Mouse (Mus musculus) thymus, postnatal 25 days (tissue): Measurements from ENCODE around the gene Dbil5.
"Not testable (repeated sequence)": the region's sequence is repeated elsewhere in the genome, so short reads cannot be mapped to it uniquely, and the experiment has no call there.

Experiments used
- DNase-seq: peaks from one replicate; pipeline ENCODE4 v3.0.0; 2022

Dbil5 gene

DNA sequence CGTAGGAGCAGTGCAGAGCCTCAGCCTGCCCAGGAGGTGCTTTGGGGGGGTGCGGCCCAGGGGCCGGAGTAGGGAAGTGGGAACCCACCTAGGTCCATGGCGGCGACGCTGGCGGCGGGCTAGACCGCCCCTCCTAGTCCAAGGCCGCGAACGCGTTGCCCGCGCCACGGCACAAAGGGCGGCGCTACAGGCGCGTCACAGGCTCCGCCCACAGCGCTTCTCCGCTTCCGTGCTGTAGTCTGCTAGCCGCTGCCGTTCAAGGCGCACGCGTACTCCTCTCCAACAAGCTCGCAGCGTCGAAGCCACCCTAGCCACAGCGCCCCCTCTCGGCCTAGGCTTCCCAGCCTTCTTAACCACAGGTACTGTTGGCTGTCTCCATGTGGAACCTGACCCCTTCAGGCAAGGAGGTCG, at the start of gene Dbil5, which contains the start of gene Gemin4:
Gene Dbil5, plus strand, starts transcription at position 219 of the 411 bp plus-strand sequence.
Gene Gemin4, minus strand, starts transcription at position 275 of the 411 bp plus-strand sequence.
- DNase-seq, result peak; percentile 97

DNA sequence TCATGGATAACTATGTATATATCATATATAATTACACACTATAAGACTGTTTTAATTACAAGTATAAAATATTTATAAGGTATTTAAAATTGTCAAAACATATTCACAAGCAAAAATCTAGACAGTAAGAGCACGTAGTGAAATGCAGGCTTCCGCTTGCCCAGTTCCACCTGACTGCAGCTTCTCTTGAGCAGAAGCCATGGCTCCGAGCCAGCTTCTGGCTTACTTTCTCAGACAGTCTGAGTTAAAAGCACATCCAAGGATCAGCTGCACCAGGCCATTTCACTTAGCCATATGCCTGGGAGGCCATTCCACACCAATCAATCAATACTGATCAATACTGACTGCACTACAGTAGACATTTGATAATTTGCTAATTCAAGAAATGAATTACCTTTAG, 48.4 kb upstream of the Dbil5 start:
- no peak for DNase-seq

DNA sequence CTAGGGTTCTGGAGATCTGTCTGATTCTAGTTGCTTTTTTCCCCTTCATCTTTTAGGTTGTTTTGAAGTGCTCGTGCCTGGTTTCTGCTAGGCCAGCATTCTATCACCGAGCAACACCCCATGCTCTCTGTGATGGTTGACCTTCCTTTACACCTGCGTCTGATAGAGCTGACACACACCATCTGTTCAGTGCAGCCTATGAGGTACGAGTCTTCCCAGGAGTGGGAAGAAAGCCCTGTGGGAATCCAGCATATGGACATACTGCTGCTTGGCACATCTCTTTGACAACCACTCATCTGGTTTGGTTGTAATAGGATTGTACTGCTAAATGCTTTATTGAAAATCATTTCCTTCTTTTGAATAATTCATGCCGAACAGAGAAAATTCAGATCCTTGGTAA, 47.2 kb upstream of the Dbil5 start:
- DNase-seq, result no peak

DNA sequence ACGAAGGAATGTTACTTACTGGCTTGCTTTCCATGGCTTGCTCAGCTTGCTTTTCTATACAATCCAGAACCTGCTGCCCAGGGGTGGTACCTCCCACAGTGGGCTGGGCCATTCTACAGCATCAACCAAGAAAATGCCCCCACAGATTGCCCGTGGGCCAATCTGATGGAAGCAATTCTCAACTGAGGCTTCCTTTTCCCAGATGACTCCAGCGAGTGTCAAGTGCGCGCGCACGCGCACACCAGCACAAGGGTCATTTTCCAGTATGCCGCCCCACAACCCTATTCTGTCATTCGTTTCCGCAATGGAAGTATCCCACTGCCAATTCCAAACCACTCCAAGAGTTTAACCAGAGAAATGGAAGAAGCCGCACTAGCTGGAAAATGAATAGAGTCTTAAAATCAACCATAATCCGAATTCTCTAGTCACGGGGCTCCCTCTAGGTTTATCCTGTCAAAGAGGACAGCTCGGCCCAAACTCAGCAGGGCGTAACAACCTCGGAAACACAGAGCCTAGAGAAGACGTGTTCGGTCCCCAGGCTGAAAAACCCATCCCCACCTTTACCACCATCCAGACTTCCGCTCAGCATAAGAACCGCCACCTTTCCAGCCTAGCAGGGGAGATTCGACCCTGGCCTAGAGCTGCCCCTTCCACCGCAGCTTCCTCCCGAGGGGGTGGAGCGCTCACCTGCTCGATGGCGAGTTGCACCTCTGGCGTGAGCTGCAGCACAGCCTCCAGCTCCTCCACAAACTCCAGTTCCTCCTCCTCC, 38.5 kb upstream of the Dbil5 start:
- peak; percentile 14 for DNase-seq

DNA sequence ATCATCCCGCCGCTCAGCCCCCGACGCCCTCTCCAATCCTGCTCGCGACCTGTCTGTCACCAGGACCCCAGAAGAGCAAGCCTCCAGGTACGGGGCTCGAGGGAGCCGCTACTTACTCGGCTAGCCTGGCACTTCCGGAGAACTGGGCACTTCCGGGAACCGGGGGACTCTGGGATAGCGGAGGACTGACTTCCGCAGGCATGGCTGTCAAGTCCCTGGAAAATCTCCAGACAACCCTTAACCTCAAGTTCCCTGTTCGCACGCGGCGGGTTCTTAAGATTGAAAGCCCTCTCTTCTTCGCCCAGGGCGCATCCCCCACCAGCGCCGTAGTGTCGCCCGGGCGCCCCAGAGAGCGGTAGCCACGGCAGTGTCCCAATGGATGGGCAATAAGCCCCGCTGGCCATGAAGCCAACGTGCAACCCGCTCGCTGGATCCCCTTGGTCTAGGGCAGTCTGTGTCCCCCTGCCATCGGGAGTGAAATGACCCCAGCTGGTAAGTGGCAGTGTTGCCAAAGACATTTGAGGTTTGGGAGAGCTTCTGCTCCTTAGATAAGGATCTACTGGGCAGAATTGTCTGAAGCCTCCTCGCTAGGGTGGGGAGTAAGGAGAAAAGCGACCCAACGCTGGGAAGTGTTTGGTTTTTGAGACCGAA, 37.8 kb upstream of the Dbil5 start, which contains the start of the genes Vps53 and Fam57a:
Gene Vps53, minus strand, starts transcription at position 153 of the 651 bp plus-strand sequence.
Gene Fam57a, plus strand, starts transcription at position 177 of the 651 bp plus-strand sequence.
- DNase-seq, result peak; percentile 86

DNA sequence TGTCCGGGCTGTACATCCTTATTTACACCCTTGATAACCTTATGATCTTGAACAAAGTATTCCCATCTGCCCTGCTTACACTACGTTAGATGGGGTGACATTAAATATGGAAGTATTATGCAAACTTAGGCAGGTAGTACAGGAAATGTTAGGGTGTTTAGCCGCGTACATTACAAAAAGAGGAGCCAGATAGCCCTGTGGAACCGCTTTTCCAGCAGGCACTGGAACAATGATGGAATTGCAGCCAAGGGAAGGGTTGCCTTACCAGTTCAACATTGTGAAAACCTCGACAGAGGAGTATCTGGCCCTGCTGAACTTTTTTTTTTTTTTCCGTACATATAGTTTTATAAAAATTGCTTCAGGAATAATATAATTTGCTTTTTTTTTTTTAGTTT, 37.3 kb upstream of the Dbil5 start:
- no peak for DNase-seq

DNA sequence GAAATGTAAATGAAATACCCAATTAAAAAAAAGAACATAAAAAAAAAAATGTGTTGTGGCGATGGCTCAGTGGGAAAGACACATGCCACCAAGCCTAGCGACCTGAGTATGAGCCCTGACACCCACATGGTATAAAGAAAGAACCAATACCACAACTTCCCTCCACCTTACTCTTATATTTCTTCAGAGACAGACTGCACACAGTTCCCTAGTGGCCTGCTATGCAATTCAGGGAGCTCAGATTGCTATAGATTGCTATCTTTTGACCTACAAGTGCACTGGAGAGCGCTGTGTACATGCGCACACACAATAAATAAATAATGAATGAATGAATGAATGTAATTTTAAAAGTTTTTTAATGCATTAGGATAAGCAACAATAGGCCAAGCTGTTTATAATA, 33.7 kb upstream of the Dbil5 start:
- DNase-seq, result no peak

DNA sequence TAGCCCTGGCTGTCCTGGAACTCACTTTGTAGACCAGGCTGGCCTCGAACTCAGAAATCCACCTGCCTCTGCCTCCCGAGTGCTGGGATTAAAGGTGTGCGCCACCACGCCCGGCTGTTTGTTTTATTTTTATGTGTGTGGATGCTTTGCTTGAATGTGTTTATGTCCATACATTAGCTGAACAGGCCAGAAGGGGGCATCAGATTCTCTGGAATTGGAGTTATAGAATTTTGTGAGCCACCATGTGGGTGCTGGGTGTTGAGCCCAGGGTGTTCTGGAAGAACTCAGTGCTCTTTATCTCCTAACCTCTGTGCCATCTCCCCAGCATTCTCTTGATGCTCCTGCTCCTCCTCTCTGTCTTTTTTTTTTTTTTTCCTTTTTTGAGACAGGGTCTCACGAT, 30.5 kb upstream of the Dbil5 start:
- no peak for DNase-seq

DNA sequence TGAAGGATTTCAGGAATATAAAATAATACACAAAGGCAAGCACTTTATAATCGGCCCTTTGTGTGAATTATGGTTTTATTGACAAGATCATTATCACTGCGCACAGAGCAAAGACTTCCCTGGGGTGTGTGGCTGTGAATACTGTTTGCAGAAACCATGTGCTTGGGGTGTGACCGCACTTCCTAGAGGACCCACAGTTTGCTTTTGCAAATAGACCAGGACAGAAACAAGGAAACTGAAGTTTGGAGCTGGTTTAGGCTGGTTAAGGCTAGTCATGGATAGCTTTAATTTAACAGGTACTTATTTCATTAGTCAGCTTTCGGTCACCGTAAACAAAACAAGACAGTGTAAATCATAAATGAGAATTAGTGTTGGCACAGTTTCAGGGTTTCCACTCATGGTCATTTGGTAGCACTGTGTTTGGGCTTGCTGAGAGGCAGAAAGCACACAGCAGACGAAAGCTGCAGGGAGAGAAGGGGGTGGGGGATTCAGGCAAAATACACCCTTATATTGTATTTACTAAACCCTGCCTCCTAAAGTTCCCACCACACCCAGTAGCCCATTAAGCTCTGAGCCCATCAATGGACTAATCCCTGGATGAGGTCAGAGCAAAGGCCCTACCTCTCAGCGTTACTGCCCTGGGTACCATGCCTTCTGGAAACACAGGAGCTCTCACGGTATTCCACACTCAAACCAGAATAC, 21.0 kb upstream of the Dbil5 start:
- no peak for DNase-seq

DNA sequence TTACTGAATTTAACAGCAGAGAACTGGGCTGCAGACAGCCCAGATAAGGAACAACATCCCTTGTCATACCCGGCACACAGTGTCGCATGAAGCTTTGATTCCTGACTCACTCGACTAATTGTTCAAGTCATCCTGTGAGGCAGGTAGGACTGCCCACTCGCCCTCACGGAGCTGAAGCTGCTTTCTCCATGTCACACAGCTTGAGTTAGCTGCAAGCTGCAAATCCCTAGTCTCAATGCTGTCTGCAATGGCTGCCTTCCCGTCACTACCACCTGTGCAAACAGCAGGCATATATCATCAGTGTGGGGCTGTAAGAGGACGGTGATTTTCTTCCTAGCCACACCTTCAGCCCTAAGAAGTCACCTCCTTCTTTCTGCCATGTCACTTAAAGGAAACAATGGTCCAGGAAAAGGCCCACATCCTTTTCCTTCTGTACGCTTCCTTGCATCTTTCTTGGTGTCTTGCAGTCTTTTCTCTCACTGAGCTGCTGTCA, 20.4 kb upstream of the Dbil5 start:
- DNase-seq, result no peak

DNA sequence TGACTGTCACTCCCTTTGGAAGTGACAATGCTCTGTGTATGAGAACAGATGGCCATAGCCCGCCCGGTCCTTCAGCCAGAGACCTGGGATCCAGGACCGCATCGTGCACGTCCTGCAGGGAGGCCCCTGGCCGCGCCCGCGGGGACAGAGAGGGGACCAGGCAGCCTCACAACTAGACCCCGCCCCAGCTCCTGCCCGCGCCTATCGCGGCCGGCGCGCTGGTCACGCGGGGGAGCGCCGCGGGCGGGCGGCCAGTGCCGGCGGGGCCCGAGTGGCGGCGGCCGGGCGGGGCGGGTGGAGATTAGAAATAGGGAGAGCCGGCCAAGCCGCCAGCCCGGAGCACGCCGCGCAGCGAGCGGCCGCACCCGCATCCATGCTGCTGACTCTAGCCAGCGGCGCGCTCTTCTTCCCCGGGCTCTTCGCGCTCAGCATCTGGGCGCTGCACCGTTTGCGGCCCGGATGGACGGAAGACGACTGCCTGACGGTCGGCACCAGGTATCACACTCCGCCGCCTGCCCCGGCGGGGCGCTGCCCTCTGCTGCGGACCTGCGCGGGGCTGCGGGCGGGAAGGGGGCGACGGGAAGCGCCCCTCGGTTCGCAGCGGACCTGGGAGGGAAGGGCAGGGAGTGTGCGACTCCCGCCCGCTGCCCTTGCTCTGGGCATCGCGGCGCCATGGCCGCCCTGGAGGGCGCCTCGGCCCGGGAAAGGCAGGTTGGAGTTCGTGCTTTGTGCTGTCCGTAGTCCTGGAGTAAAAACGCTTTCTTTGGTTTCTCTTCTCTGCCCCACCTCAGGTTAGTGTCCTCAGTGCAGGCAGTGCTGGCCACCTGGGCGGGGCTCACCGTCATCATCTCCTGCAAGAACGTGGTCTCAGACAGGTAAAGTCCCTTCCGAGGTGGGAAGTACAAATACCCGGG, 15.4 kb upstream of the Dbil5 start:
- DNase-seq, result peak; percentile 25

DNA sequence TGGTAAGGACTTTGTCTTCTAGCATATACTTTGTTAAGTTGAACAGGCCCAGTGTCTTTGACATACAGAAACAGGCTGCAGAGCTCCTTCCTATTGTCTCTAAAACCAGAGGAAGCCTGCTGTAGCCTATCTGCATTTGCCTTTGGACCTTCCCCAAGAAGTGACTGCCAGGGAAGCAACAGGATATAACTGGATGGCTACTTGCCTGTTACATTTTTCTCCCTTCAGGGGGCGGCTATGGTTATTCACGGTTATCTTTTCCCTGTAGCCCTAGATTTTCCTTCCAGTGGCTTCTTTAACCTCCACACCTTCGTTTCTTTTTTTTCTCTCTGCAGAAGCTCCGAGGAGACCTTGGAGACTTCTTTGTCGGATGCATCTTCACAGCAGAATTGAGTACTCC, 10.6 kb upstream of the Dbil5 start:
- no peak for DNase-seq

DNA sequence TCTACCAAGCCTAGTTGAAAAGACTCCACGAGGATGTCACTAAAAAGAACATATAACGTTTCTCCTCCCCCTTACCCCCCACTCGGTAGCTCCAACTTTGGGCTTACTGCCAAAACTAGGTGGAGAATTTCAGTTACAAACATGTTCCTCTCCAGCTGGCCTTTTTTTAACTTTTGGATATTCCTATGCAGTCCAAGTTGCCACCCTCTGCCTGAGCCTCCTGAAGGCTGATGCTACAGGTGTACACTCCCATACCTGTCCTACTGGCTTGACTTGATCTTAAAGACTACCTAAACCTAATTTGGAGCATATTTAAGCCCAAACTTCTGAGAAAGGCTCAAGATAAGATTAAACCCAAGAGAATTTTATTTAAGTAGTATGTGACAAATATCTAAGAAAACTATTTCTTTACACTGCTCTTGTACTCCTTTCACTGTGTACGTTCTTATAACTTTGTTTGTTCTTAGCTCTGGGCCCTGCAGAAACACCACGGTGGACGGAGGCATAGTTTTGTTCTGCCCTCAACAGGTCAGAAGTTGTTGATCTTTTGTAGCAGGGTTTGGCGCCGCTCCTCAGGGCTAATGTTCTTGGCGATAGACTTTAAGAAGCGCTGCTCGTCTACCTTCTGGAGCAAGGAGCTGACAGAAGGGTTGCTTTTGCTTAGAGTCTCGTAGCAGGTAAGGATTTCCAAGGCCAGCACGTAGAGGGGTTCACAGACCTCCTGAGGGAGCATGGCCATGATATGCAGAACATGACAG, 7.0 kb upstream of the Dbil5 start:
- no peak for DNase-seq

DNA sequence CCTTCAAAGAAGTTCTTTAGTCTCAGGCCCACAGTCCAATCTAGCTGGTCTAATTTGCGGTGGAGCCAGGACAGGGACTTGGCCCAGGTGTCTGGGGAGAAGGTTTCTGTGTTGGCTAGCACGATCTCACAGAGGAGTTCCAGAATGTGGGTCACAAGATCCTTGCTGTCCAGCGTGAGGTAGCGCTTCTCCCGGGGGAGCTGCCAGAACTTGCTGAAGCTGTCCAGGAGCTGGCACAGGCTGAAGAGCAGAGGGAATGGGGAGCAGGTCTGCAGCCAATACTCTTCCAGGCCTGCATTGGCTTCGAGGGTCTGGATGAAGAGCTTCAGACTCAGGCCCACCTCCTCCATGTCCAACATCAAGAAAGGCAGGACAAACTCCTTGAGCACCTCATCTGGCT, 5.8 kb upstream of the Dbil5 start:
- DNase-seq, result not testable (repeated sequence)

DNA sequence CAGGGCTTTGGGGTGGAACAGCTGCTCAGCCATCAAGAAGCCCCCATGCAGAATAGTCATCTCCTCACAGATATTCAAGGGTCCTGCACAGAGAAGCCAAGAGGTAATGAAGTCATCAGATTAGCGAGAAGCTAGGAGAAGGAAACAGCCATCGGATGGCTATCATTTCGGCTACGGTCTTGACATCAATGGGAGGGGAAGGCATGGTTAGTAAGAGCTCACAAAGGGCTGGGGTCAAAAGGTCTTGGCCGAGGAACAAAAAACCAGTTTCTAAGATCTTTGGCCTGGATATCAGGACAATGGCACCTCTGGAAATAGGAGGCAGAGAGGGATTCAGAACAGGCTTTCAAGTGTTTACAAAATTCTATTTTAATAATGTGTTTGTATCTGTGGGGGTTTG, 3.6 kb upstream of the Dbil5 start:
- DNase-seq, result no peak

DNA sequence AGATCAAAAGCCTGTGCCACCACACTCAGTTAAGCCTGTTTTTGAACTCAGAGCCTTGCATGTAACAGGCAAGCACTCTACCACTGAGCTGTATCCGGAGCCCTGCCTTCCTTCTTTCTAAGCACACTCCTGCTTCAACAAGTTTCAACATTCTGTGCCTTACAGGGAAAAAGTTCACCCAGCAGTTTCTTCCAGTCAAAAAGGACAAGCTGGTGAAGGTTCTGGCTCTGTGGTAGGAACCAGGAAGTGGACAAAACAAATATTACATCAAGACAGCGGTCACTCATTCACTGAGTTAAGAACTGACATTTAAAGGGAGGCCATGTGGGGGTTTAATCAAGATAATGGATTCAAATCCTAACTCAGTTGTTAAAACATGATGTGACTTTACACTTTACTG, 2.4 kb upstream of the Dbil5 start:
- no peak for DNase-seq

DNA sequence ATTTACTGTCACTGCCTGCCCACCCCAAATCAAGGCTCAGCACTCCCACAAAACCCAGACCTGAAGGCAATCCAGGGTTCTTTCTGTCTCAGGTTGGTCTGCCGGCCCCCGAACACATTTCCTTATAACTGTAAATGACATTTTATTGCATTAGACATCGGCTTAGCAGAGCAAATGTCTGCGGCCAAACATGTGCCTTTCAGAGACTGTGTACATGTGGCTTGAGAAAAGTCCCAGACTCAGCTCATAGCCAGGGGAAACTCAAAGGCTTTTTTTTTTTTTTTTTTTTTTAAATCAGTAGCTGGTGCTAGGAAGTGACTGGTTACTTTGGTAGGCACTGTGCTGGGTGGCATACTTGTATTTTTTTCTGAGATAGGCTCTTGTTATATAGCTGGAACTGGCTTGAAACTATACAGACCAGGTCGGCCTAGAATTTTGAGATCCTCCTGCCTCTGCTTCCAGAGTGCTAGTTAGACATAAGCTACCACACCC, 1.3 kb upstream of the Dbil5 start:
- no peak for DNase-seq

DNA sequence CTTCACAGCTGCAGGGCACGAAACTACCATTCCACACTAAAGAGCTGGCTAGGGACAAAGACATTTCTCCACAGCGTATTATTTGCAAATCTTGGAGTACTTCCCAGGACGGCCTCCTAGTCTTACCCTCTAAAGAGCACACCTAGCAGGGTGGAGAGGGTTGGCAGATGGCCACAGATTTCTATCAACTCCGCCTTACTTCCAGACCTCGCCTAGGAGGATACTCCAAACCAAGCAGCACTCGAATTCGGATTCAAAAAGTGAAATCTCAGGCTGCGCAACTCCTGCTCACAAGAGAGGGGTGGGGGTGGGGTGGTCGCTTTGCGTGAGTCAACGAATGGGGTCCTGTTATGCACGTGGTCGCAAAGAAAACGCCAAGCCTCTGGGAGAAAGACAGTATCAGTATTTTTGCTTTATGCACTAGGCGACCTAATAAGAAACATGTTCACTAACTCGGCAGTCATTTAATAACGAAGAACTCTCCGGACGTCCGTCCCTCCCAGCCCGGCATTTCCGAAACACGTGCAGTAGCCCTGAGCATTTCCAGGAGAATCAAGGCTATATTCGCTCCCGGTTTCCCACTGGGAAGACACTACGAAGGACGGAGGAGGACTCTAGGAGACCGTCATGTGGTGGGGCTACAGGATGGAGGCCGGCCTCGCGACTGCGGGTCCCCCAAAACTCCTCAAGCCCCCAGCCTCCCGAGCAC, 573 bp upstream of the Dbil5 start:
- peak; percentile 7 for DNase-seq

DNA sequence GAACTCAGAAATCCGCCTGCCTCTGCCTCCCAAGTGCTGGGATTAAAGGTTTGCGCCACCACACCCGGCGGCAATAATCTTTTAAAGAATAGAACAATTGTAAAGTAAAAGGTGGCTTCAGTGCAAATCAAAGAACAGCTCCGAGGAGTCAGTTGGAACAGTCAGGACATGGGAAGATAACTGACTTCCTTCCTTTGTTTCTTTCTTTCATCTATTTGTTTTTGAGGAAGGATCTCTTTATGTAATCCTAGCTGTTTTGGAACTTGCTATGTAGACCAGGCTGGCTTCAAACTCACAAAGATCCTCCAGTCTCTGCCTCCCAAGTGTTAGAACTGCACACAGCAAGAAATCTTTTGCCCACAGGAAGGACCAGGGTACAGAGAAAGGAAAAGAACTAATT, 7.2 kb downstream of the Dbil5 start:
- DNase-seq, result no peak

DNA sequence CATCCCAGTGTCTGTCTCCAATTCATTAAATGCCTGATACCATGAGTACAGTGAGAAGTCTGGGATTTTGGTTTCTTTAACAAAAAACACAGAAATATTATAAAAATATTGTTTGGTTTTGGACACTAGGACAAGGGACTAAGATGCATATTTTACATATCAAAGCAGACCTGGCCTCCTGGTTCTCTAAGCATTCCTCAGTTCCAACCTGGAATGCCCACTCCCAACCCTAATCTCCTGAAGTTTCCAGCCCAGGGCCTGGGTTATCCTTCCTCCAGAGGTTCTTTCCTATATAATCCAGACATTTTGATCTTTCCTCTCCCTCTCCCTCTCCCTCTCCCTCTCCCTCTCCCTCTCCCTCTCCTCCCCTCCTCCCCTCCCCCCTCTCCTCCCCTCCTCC, 7.6 kb downstream of the Dbil5 start:
- no peak for DNase-seq

DNA sequence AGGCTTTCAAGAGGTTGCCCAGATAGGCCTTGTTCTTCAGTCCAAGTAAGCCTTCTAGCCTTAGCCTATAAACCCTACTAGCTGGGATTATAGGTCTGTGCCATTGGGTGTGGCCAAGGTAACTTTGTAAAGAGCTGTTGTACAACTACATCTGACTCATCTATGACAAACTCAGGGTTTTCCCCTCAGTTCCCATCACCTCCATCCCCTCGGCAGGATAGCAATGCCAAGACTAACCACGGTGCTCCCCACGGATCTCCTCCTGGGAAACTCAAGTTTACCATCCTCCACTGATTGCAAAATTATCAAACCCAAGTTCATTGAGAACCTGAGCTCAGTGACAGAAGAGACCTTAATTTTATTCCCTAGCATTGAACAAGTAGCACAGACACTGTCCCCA, 18.7 kb downstream of the Dbil5 start:
- DNase-seq, result no peak
